Mouse (Mus musculus): ENCODE data around the gene Olfr605. TPM values are rescaled to one million over a fixed set of nuclear protein-coding genes. Genes with fewer than 3 reads are reported as not detected.
"Not testable (repeated sequence)": the region's sequence is repeated elsewhere in the genome, so short reads cannot be mapped to it uniquely, and the experiment has no call there.

Gene Olfr605
- polyA plus RNA-seq (2017; shearing (Covaris generic)): not detected

- no peak for ATAC-seq
These were observed at the start of gene Olfr605 for GRCm38 (mm10) chr7:103445339-103445738. TSS of gene Olfr605 (minus strand) at chr7:103445439.

- not testable (repeated sequence) for ATAC-seq
These were observed 31.9 kb upstream of the Olfr605 start for GRCm38 (mm10) chr7:103477106-103477505.

- ATAC-seq: no peak
These were observed 24.3 kb upstream of the Olfr605 start, which contains the start of gene Olfr608 for GRCm38 (mm10) chr7:103469577-103469976. TSS of gene Olfr608 (plus strand) at chr7:103469877.

GRCm38 (mm10) chr7:103460590-103460989 is 15.4 kb upstream of the Olfr605 start:
- ATAC-seq: no peak

- no peak for ATAC-seq
These were observed 3.5 kb upstream of the Olfr605 start, which contains the start of gene Olfr606 for GRCm38 (mm10) chr7:103448746-103449145. TSS of gene Olfr606 (plus strand) at chr7:103449046.

GRCm38 (mm10) chr7:103414772-103415171 is 30.5 kb downstream of the Olfr605 start, which contains the start of gene Usp17lc:
TSS of gene Usp17lc (plus strand) at chr7:103415072.
- ATAC-seq: not testable (repeated sequence)

- ATAC-seq: not testable (repeated sequence)
These were observed 38.7 kb downstream of the Olfr605 start for GRCm38 (mm10) chr7:103406521-103407055.

GRCm38 (mm10) chr7:103398981-103399380 is 46.3 kb downstream of the Olfr605 start:
- ATAC-seq: no peak

- no peak for ATAC-seq
These were observed 47.5 kb downstream of the Olfr605 start for GRCm38 (mm10) chr7:103397758-103398157.

Other genes starting within 250 kb of the Olfr605 start
- gene Olfr593, start 233.6 kb downstream of the Olfr605 start, polyA plus RNA-seq (2017; shearing (Covaris generic)): not detected
- gene Olfr594, start 228.4 kb downstream of the Olfr605 start, polyA plus RNA-seq (2017; shearing (Covaris generic)): not detected
- gene Usp17ld, start 192.9 kb downstream of the Olfr605 start, polyA plus RNA-seq (2017; shearing (Covaris generic)): not detected
- gene Olfr596, start 139.8 kb downstream of the Olfr605 start, polyA plus RNA-seq (2017; shearing (Covaris generic)): not detected
- not detected for gene Olfr597, start 129.1 kb downstream of the Olfr605 start, polyA plus RNA-seq (2017; shearing (Covaris generic))
- gene Olfr598, start 121.9 kb downstream of the Olfr605 start, polyA plus RNA-seq (2017; shearing (Covaris generic)): not detected
- gene Olfr599, start 109.5 kb downstream of the Olfr605 start, polyA plus RNA-seq (2017; shearing (Covaris generic)): not detected
- not detected for gene Olfr600, start 95.8 kb downstream of the Olfr605 start, polyA plus RNA-seq (2017; shearing (Covaris generic))
- under 1 TPM in 1 of 2 experiments, not detected in 1; 0.19 TPM for gene Olfr601, start 82.8 kb downstream of the Olfr605 start, polyA plus RNA-seq (2017; shearing (Covaris generic))
- under 1 TPM in 1 of 2 experiments, not detected in 1; 0.67 TPM for gene Olfr603, start 59.3 kb downstream of the Olfr605 start, polyA plus RNA-seq (2017; shearing (Covaris generic))
- gene Usp17lc, start 30.4 kb downstream of the Olfr605 start, polyA plus RNA-seq (2017; shearing (Covaris generic)): not detected
- not detected for gene Olfr606, start 3.6 kb upstream of the Olfr605 start, polyA plus RNA-seq (2017; shearing (Covaris generic))
- under 1 TPM in 1 of 2 experiments, not detected in 1; 0.12 TPM for gene Olfr607, start 18.7 kb upstream of the Olfr605 start, polyA plus RNA-seq (2017; shearing (Covaris generic))
- gene Olfr608, start 24.4 kb upstream of the Olfr605 start, polyA plus RNA-seq (2017; shearing (Covaris generic)): not detected
- not detected for gene Olfr609, start 52.6 kb upstream of the Olfr605 start, polyA plus RNA-seq (2017; shearing (Covaris generic))
- gene Olfr610, start 66.7 kb upstream of the Olfr605 start, polyA plus RNA-seq (2017; shearing (Covaris generic)): not detected
- gene Olfr611, start 75.4 kb upstream of the Olfr605 start, polyA plus RNA-seq (2017; shearing (Covaris generic)): not detected
- gene Olfr612, start 97.3 kb upstream of the Olfr605 start, polyA plus RNA-seq (2017; shearing (Covaris generic)): not detected
- not detected for gene Olfr613, start 102.6 kb upstream of the Olfr605 start, polyA plus RNA-seq (2017; shearing (Covaris generic))
- not detected for gene Olfr615, start 110.6 kb upstream of the Olfr605 start, polyA plus RNA-seq (2017; shearing (Covaris generic))
- gene Olfr616, start 123.7 kb upstream of the Olfr605 start, polyA plus RNA-seq (2017; shearing (Covaris generic)): not detected
- gene Olfr617, start 127.6 kb upstream of the Olfr605 start, polyA plus RNA-seq (2017; shearing (Covaris generic)): not detected
- gene Olfr618, start 144.7 kb upstream of the Olfr605 start, polyA plus RNA-seq (2017; shearing (Covaris generic)): not detected
- not detected for gene Olfr619, start 155.1 kb upstream of the Olfr605 start, polyA plus RNA-seq (2017; shearing (Covaris generic))
- 1 to 10 TPM in 1 of 2 experiments, not detected in 1; 1.3 TPM for gene Olfr620, start 167.1 kb upstream of the Olfr605 start, polyA plus RNA-seq (2017; shearing (Covaris generic))
- gene Olfr622, start 197.3 kb upstream of the Olfr605 start, polyA plus RNA-seq (2017; shearing (Covaris generic)): not detected
- gene Olfr623, start 218.3 kb upstream of the Olfr605 start, polyA plus RNA-seq (2017; shearing (Covaris generic)): not detected
- gene Olfr624, start 225.8 kb upstream of the Olfr605 start, polyA plus RNA-seq (2017; shearing (Covaris generic)): not detected
- gene Olfr625-ps1, start 237.3 kb upstream of the Olfr605 start, polyA plus RNA-seq (2017; shearing (Covaris generic)): not detected

All from CD4-positive, CD25-positive, alpha-beta regulatory T cell, adult 4 months (primary cell).